Mouse (Mus musculus) neutrophil, adult 5-6 weeks (primary cell): ENCODE data around the gene Ubtfl1. TPM values are rescaled to one million over a fixed set of nuclear protein-coding genes. Genes with fewer than 3 reads are reported as not detected.
"Not testable (repeated sequence)": the region's sequence is repeated elsewhere in the genome, so short reads cannot be mapped to it uniquely, and the experiment has no call there.

Source experiments
- ATAC-seq: fragments of 151-379, 151-347 bp; 2 replicates; pipeline ENCODE4 v1.8.0; 2017; ENCODE audit warnings: mild to moderate bottlenecking, moderate TSS enrichment; ENCODE audit not compliant: insufficient number of reproducible peaks, poor library complexity, low FRiP score, severe bottlenecking; ENCODE audit errors: extremely low read depth
- total RNA-seq: library from RNA; stranded (forward); fragments of 200-1000 nt; gene quantifications from 2 replicates; pipeline ENCODE4 v1.2.3, GENCODE M21; 2017

Ubtfl1 gene
- 0.35 TPM in 1 of 2 replicates, not detected in the other for total RNA-seq

GRCm38 (mm10) chr9:18404118-18404517 lies at the start of gene Ubtfl1:
Gene Ubtfl1, plus strand, starts transcription at chr9:18404418.
- ATAC-seq, result no peak

- not testable (repeated sequence) for ATAC-seq
These were observed 31.2 kb upstream of the Ubtfl1 start for GRCm38 (mm10) chr9:18373026-18373425.

- ATAC-seq, result no peak
These were observed 18.4 kb upstream of the Ubtfl1 start for GRCm38 (mm10) chr9:18385782-18386181.

GRCm38 (mm10) chr9:18399629-18400028 lies 4.6 kb upstream of the Ubtfl1 start:
- ATAC-seq, result no peak

- ATAC-seq, result not testable (repeated sequence)
These were observed 1.3 kb upstream of the Ubtfl1 start, which contains the start of gene Naalad2 for GRCm38 (mm10) chr9:18402895-18403294. Gene Naalad2, minus strand, starts transcription at chr9:18402995.

- not testable (repeated sequence) for ATAC-seq
These were observed 8.2 kb downstream of the Ubtfl1 start for GRCm38 (mm10) chr9:18412371-18412770.

- ATAC-seq, result no peak
These were observed 26.1 kb downstream of the Ubtfl1 start, which contains the start of gene Mbd3l2 for GRCm38 (mm10) chr9:18430354-18430753. Gene Mbd3l2, plus strand, starts transcription at chr9:18430654.

GRCm38 (mm10) chr9:18431687-18432086 lies 27.5 kb downstream of the Ubtfl1 start:
- no peak for ATAC-seq

- ATAC-seq, result no peak
These were observed 52.3 kb downstream of the Ubtfl1 start for GRCm38 (mm10) chr9:18456520-18456919.

Other genes with a start within 250 kb of the Ubtfl1 start
- 74.9 and 90.4 TPM in 2 replicates for gene Chordc1, start 112.3 kb upstream of the Ubtfl1 start, total RNA-seq
- gene Naalad2, start 1.4 kb upstream of the Ubtfl1 start, total RNA-seq, result 0.12 TPM in 1 of 2 replicates, not detected in the other
- gene Mbd3l2, start 26.2 kb downstream of the Ubtfl1 start, total RNA-seq, result not detected in 2 replicates
- gene Zfp558, start 73.8 kb downstream of the Ubtfl1 start, total RNA-seq, result 0.47 and 0.61 TPM in 2 replicates
- gene Mbd3l1, start 73.9 kb downstream of the Ubtfl1 start, total RNA-seq, result not detected in 2 replicates